Mouse (Mus musculus) retina, postnatal 7 days (tissue): ENCODE data around the gene Olfr822.
A peak's percentile ranks its signal among the peaks of the same experiment; 100 is the strongest.
"Not testable (repeated sequence)": the region's sequence is repeated elsewhere in the genome, so short reads cannot be mapped to it uniquely, and the experiment has no call there.

Experiments used
- DNase-seq: peaks from one replicate; pipeline ENCODE4 v3.0.0-alpha.2; 2012; ENCODE audit warnings: low read depth, low spot score

Gene Olfr822

DNA sequence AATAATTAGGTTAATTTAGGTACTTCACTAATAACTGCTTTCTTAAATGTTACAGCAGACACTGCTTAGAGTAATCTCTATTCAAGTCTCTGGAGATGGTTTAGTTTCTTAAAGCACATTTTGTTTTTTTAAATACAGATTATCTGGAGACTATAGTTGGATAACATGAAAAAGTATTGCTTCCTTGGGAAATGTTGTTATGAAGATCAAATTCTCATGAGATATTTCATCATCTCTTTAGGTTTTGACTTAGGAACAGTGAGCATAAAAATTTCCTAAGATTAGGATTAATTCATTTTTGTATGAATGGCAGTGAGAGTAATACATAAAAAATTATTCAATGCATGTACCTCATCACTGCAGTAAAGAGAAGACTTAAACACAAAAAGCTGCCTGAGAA lies at the start of gene Olfr822:
Gene Olfr822 (plus strand): TSS at position 301 of the 400 bp plus-strand sequence.
- no peak for DNase-seq

GRCm38 (mm10) chr10:130030048-130030447 lies 41.0 kb upstream of the Olfr822 start, which contains the start of gene Olfr821:
Olfr821 (plus strand) TSS chr10:130030348.
- no peak for DNase-seq

DNA sequence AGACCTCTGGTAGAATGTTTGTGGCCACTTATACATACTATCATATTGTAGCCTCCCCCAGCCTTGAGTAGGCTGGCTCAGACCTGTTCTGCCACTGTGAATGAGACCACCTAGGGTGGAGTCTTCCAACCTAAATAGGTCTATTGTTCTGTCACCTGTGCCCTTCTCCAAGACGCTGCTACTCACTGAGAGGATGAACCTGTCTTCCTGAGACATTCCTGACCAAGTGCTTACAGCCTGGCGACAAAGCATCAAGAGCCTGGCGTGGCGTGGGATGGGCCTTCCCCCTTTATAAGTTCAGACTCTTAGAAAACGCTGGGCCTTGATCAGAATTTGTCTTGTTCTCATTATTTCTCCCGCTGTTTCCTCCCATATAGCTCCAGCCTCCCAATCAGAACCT lies 33.9 kb upstream of the Olfr822 start:
- DNase-seq, result no peak

DNA sequence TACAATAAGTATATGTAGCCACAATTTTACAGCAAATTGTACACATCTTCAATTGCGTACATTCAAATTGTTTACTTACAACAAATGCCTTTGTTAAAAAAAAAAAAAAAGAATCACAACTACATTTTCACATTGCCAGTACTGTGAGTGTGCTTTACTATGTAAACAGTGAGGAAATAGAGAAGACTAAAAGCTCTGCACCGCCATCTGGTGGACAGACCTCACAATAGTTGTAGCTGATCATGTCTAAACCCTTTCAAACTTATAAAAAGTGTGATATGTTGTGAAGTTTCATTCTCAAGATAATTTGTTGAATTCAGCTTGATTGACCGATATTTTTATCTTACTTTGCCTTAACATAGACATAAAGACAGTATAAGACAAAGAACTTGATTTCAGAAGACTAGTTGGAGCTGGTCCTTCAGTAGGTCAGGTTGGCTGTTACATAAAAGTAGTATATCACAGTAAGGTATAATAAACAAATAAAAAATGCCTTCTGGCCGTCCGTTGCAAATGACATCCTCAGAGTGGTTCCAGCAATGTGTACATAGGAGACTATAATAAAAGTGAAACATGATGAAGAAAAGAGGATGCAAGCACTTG lies 21.9 kb downstream of the Olfr822 start:
- DNase-seq, result peak; percentile 43

DNA sequence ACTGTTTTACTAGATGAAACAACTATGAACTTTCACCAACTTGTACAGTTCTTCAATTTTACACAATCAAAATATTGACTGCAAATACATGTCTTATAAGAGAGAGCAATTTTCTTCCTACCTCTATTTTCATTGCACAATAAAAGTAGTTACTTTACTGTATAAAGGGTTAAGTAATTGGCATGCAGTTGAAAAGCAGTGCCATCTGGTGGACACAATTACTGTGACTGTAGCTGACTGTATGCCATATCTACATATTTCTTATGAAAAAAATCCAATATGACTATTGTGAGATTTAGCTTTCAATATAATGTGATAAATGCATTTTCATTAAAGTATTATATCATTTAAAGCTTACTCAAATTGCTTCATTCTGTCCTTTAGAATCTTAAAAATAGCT lies 25.1 kb downstream of the Olfr822 start:
- DNase-seq, result no peak

GRCm38 (mm10) chr10:130115283-130115682 lies 44.3 kb downstream of the Olfr822 start, which contains the start of gene Olfr823:
Olfr823 (minus strand) TSS chr10:130115383.
- not testable (repeated sequence) for DNase-seq

GRCm38 (mm10) chr10:130116045-130116444 lies 45.0 kb downstream of the Olfr822 start:
- not testable (repeated sequence) for DNase-seq
